Mouse (Mus musculus): ENCODE measurements around the gene H2afy. TPM values are rescaled to one million over a fixed set of nuclear protein-coding genes. Genes with fewer than 3 reads are reported as not detected.

Gene H2afy
- total and polyA plus RNA-seq, 2 experiments from 2014 or later, result 134 to 163 TPM

DNA sequence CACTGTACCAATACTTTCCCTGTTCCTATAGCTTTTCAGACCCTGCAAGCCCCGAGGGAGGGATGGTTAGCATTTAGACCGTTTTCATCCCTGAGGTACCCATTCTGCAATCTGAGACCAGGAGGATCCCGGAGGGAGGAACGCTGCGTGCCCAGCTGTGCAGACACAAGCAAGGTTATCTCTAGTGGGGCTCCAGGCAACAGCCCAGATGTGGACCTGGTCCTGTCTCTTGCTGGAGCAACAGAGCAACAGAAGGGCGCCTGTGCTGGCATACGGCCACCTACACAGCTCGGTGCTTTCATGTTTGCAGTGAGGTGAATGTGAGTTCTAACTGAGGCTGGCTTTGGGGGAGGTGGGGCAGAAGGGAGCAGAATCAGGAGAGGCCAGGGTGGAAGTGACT, 41.6 kb downstream of the H2afy start:
- no peak for DNase-seq (ENCODE audit: low spot score)
- Histone ChIP-seq H3K9ac (replicated peaks; ENCODE audit: low read length, poor library complexity, severe bottlenecking) (no peak overlapping the region), H3K36me3 (ENCODE audit: insufficient read depth, low read length) (peaks cover 14% of the 10 kb centered on the region; the same call in 1 of the 2 replicates), H3K4me3 (ENCODE audit: low read depth, low read length) (no peak overlapping the region), H3K9me3 (ENCODE audit: low read length) (no peaks in the 10 kb centered on the region), H3K27ac (ENCODE audit: low read depth, low read length) (no peak overlapping the region), H3K4me1 (ENCODE audit: insufficient read depth, low read length) (no peaks in the 10 kb centered on the region), H3K27me3 (ENCODE audit: insufficient read depth, low read length) (no peaks in the 10 kb centered on the region), H3K4me2 (ENCODE audit: low read depth, low read length, poor library complexity, severe bottlenecking) (no peak overlapping the region)
- TF ChIP-seq CTCF (IDR thresholded peaks at IDR 0.05), result no peak
- no peak for ATAC-seq (ENCODE audit: low FRiP score)
- WGBS, result 82% methylated on average over 8 of the region's 8 CpGs

DNA sequence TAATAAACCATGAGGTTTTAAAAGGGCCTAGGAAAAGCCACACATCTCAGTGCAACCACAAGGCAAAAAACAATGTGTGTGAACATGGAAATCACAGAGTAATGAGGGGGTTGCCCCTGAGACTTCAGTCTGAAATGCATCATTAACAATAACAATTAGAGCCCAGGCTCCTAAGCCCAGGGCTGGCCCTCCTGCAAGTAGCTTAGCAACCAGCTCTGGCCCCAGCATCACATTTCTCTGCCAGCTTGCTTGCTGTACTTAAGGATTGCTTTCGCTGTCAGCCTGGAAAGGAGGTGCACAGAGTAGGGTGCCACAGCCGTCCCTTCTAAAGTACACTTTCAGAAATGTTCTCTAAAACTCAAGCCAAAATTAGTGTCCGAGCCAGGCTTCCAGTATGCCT, 42.5 kb downstream of the H2afy start:
- Histone ChIP-seq H3K4me2 (ENCODE audit: low read depth, low read length, poor library complexity, severe bottlenecking) (no peak overlapping the region), H3K4me3 (ENCODE audit: low read depth, low read length) (no peak overlapping the region), H3K27ac (ENCODE audit: low read depth, low read length) (0 out of 2 replicates have a peak overlapping the region, but pooled peaks have one; percentile 27), H3K27me3 (ENCODE audit: insufficient read depth, low read length) (no peaks in the 10 kb centered on the region), H3K9me3 (ENCODE audit: low read length) (no peaks in the 10 kb centered on the region), H3K4me1 (ENCODE audit: insufficient read depth, low read length) (no peaks in the 10 kb centered on the region), H3K9ac (replicated peaks; ENCODE audit: low read length, poor library complexity, severe bottlenecking) (no peak overlapping the region), H3K36me3 (ENCODE audit: insufficient read depth, low read length) (peaks cover 19% of the 10 kb centered on the region; the same call in 1 of the 2 replicates)
- ATAC-seq (ENCODE audit: low FRiP score), result no peak
- 68% methylated on average over 3 of the region's 3 CpGs for WGBS
- DNase-seq (ENCODE audit: low spot score), result peak; percentile 80
- TF ChIP-seq CTCF (IDR thresholded peaks at IDR 0.05), result no peak

DNA sequence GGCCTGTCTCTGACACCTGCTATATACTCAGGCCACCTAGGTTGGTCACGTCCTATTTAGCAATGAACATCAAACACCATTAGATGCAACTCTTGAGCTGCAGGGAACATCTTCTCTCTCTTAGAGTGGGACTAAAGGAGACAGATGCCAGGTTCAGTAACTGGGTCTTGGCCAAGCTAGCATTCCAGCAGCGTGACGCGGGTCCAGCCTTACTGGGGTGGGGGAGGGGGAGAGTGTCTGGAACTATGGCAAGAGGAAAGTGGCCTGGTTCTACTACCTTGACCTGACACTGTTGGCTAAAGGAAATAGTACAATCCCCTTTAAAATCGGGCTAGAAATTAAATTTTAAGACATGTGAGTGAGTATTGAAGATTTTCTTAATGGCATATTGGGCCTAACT, 43.6 kb downstream of the H2afy start:
- Histone ChIP-seq H3K4me3 (ENCODE audit: low read depth, low read length) (no peak overlapping the region), H3K9ac (replicated peaks; ENCODE audit: low read length, poor library complexity, severe bottlenecking) (no peak overlapping the region), H3K4me1 (ENCODE audit: insufficient read depth, low read length) (no peaks in the 10 kb centered on the region), H3K4me2 (ENCODE audit: low read depth, low read length, poor library complexity, severe bottlenecking) (no peak overlapping the region), H3K36me3 (ENCODE audit: insufficient read depth, low read length) (peaks cover 29% of the 10 kb centered on the region), H3K9me3 (ENCODE audit: low read length) (no peaks in the 10 kb centered on the region), H3K27ac (ENCODE audit: low read depth, low read length) (no peak overlapping the region), H3K27me3 (ENCODE audit: insufficient read depth, low read length) (no peaks in the 10 kb centered on the region)
- no peak for DNase-seq (ENCODE audit: low spot score)
- no peak for TF ChIP-seq CTCF (IDR thresholded peaks at IDR 0.05)
- ATAC-seq (ENCODE audit: low FRiP score), result no peak
- 83% methylated on average over 5 of the region's 5 CpGs for WGBS

DNA sequence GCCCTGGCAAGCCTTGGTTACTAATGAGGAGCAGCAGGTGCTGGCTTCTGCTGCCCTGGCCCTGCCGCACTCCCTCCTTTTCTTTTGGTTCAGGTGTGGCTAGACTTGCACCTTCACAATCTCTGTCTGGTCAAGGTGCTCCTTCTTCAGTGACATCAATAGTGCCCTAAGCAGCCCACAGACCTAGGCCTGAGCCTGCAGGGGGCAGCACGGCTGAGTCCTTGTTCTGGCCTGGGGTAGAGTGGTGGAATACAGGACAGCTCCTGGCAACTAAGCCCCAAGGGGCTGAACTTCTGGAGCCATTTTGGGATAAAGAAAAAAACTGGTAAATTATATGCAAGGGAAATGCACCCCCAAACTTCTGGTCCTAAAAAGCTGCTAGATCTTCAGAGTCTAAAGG, 45.6 kb downstream of the H2afy start:
- Histone ChIP-seq H3K4me3 (ENCODE audit: low read depth, low read length) (no peak overlapping the region), H3K27me3 (ENCODE audit: insufficient read depth, low read length) (no peaks in the 10 kb centered on the region), H3K9ac (replicated peaks; ENCODE audit: low read length, poor library complexity, severe bottlenecking) (no peak overlapping the region), H3K4me1 (ENCODE audit: insufficient read depth, low read length) (no peaks in the 10 kb centered on the region), H3K9me3 (ENCODE audit: low read length) (no peaks in the 10 kb centered on the region), H3K36me3 (ENCODE audit: insufficient read depth, low read length) (peaks cover 34% of the 10 kb centered on the region), H3K27ac (ENCODE audit: low read depth, low read length) (no peak overlapping the region), H3K4me2 (ENCODE audit: low read depth, low read length, poor library complexity, severe bottlenecking) (no peak overlapping the region)
- TF ChIP-seq CTCF (IDR thresholded peaks at IDR 0.05), result 0 out of 2 replicates have a peak, but pooled peaks have one; percentile 3
- DNase-seq (ENCODE audit: low spot score) (no peak), ATAC-seq (ENCODE audit: low FRiP score) (no peak)
- WGBS, result 78% methylated on average over 2 of the region's 2 CpGs

DNA sequence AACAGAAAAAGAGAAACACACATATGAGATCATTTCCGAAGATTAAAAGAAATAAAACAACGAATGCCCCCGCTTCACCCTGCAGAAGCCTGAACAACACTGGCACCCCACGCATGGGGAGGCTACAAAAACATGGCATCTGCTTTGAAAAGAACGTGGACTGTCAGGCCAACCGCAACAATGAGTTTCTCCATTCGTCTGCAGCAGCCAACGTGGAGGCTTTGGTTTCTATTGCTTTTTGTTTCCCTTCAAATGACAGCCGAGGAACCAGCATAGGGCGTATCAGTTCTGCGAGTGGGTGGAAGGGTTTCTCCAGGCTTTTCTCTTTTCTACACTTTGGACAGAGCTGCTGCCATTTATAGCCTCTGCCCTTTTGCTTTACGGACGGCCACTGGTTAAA, 47.6 kb downstream of the H2afy start:
- no peak overlapping the region for H3K4me2 ChIP-seq (ENCODE audit: low read depth, low read length, poor library complexity, severe bottlenecking)
- no peak overlapping the region for H3K27ac ChIP-seq (ENCODE audit: low read depth, low read length)
- H3K36me3 ChIP-seq (ENCODE audit: insufficient read depth, low read length), result peaks cover 37% of the 10 kb centered on the region
- DNase-seq (ENCODE audit: low spot score) (no peak), ATAC-seq (ENCODE audit: low FRiP score) (no peak)
- no peaks in the 10 kb centered on the region for H3K4me1 ChIP-seq (ENCODE audit: insufficient read depth, low read length)
- H3K9me3 ChIP-seq (ENCODE audit: low read length), result no peaks in the 10 kb centered on the region
- no peak overlapping the region for H3K9ac ChIP-seq (replicated peaks; ENCODE audit: low read length, poor library complexity, severe bottlenecking)
- H3K27me3 ChIP-seq (ENCODE audit: insufficient read depth, low read length), result no peaks in the 10 kb centered on the region
- no peak for TF ChIP-seq CTCF (IDR thresholded peaks at IDR 0.05)
- no peak overlapping the region for H3K4me3 ChIP-seq (ENCODE audit: low read depth, low read length)
- WGBS, result 72% methylated on average over 13 of the region's 13 CpGs

DNA sequence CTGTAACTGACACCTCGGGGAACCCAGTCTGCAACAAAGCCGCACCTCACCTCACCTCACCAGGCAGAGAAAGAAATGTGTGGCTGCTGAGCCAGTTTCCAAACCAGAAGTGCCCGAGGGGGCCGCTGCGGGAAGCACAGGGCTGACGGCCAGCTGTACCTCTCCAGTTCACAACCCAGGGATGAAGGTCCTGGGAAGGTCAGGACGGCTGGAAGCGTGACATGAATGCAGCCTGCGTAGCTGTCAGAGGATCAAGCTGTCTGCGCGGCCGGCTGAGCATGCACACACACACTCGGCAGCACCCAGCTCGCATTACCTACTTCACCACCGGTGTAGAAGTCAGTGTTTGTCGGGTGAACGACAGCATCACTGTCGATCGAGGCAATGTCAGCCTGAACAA, 48.2 kb downstream of the H2afy start:
- Histone ChIP-seq H3K9me3 (ENCODE audit: low read length) (no peaks in the 10 kb centered on the region), H3K36me3 (ENCODE audit: insufficient read depth, low read length) (peaks cover 38% of the 10 kb centered on the region), H3K27me3 (ENCODE audit: insufficient read depth, low read length) (no peaks in the 10 kb centered on the region), H3K27ac (ENCODE audit: low read depth, low read length) (no peak overlapping the region), H3K4me3 (ENCODE audit: low read depth, low read length) (no peak overlapping the region), H3K4me1 (ENCODE audit: insufficient read depth, low read length) (no peaks in the 10 kb centered on the region), H3K9ac (replicated peaks; ENCODE audit: low read length, poor library complexity, severe bottlenecking) (no peak overlapping the region), H3K4me2 (ENCODE audit: low read depth, low read length, poor library complexity, severe bottlenecking) (no peak overlapping the region)
- 86% methylated on average over 19 of the region's 19 CpGs for WGBS
- no peak for TF ChIP-seq CTCF (IDR thresholded peaks at IDR 0.05)
- ATAC-seq (ENCODE audit: low FRiP score), result no peak
- DNase-seq (ENCODE audit: low spot score), result no peak
